Mouse (Mus musculus) cortical plate, adult 2 months (tissue): ENCODE results near the gene Slc25a30.
A peak's percentile ranks its signal among the peaks of the same experiment; 100 is the strongest.

ENCODE experiments used
- CTCF ChIP-seq: fragments of 200-500 bp; IDR thresholded peaks from 2 replicates; pipeline ENCODE4 v1.5.1; 2011; ENCODE audit warnings: mild to moderate bottlenecking, control low read depth, low read length; ENCODE audit not compliant: insufficient read depth; ENCODE audit errors: extremely low read depth
- POLR2A ChIP-seq: fragments of 200-500 bp; IDR thresholded peaks from 2 replicates; pipeline ENCODE4 v1.6.1; 2011; ENCODE audit warnings: mild to moderate bottlenecking, low read length, control low read depth; ENCODE audit not compliant: insufficient read depth; ENCODE audit errors: extremely low read depth

DNA sequence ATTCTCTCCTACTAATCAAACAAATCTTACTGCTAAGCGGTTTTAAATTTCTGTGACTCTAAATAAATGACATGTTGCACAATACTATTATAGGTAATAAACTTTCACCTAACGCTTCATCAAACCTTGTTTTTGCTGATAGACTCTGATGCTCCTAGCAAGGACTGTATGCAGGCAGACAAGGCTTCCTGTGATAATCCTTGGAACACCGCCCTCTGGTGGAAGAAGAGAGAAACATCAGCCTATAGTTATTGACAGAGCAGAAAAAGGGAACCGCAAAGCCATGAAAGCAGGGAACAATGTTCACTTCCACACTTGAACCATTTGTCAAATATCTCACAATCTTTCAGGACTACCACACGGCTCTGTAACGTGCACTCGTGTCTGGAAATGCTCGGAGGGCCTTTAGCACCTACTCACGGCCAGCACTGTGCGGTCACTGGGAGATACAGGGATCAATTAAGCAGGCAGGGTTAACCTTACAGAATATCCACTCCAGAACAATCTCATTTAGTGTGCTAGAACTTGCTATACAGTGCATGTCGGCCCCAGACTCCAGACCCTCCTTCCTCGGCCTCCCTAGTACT, 64.8 kb downstream of the Slc25a30 start:
- TF ChIP-seq CTCF (peak; percentile 82), POLR2A (no peak)
